Mouse (Mus musculus) 416B (cell line): ENCODE data around the gene Osbpl3.

Source experiments
- DNase-seq: peaks from one replicate; pipeline ENCODE4 v3.0.0; 2011; ENCODE audit warnings: low read depth

Gene Osbpl3

DNA sequence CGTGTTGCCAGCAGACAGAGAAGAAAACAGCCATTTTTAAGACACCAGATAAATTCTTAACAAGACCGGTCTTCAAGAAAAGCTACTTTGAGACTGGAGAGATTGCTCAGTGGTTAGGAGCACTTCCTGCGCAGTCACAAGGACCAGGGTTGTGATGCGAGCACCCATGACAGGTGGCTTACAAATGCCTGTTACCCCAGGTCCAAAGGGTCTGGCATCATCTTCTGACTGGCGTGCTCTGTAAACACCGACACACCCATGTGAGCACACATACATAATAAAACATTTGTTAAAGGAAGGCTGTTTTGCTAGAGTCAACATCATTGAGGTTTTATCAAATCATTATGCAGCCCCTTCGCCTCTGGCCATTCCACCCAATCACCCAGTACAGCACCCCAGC is 176.4 kb downstream of the Osbpl3 start:
- no peak for DNase-seq

DNA sequence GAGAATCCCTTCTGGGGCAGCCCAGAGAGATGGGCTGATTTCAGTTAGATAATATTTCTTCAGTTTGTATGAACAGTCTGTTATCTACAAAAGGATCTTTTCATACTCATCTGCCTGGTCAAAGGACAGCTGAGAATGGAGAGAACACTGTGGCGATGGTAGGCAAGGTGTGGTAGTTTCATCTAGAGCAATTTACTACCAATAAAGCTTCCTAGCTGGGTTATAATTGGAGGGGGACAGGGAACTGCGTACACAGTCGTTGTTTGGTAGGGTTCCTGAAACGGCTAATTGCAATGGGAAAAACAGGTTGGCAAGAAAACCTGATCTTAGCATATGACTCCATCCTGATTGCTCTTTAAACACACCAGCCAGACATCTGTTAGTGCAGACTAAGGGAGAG is 182.1 kb downstream of the Osbpl3 start:
- DNase-seq: no peak

DNA sequence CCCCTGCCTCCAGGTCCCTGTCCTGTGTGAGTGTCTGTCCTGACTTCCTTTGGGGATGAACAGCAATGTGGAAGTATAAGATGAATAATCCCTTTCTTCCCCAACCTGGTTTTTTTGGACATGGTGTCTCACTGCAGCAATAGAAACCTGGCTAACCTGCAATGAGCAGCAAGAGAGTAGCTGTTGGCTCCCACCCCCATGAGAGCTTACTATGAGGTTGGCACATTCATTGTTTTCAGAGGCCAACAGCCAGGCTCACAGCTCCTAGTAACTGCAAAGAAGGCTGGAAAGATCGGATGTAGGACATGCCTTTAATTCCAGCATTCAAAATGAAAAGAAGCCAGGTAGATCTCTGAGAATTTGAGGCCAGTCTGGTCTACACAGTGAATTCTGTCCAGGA is 182.6 kb downstream of the Osbpl3 start:
- no peak for DNase-seq

DNA sequence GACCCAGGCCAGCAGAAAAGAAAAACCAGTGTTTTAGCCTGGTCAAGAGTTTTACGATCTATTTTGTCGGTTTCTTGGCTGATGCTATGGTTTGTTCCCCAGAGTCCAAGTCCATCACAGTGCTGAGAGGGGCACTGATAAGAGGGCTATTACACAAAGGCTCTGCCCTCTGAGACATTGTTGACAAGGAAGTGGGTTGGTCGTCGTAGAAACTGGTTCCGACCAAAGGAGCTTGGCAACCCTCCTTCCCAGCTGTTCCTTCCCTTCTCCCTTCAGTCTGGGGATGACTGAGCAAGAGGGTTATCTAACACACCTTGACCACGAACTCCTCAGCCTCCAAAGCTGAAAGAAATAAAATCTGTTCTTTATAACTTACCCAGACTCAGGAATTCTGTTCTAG is 192.3 kb downstream of the Osbpl3 start, which contains the start of gene Gsdme:
Gsdme (minus strand) TSS at position 193 of the 400 bp plus-strand sequence.
- peak; percentile 50 for DNase-seq

DNA sequence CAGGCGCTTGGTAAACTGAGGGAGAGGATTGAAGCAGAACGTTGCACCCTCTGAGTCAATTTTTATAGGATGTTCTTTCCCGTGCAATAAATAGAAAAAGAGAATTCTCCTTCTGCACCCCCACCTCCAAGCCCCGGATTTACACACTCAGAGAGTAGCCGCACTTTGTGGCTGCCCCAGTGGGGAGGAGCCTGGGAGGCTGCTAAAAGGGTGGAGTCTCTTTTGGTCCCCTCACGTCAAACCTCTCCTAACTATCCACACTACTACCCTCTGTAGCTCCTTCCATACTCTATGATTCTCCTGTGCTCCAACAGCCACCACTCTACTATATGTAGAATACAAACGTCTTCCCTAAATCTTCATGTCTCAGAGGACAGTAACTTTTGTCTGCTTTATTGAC is 193.7 kb downstream of the Osbpl3 start:
- DNase-seq: no peak

DNA sequence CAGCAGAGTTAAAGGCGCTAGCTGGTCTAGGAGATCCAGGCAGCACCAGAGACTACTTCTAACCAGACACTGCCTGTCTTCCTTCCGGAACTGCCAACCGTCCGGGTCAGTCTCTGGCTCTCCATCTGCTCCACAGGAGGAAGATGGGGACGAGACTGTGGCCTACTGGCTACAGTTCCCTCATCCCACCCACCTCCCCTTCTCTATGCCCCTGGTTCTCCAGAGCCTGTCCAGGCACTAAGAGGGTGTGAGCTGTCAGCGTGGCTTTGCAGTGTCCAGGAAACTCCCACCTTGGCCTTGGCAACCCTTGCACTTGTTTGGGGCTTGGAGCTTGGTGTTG is 194.1 kb downstream of the Osbpl3 start:
- DNase-seq: no peak

DNA sequence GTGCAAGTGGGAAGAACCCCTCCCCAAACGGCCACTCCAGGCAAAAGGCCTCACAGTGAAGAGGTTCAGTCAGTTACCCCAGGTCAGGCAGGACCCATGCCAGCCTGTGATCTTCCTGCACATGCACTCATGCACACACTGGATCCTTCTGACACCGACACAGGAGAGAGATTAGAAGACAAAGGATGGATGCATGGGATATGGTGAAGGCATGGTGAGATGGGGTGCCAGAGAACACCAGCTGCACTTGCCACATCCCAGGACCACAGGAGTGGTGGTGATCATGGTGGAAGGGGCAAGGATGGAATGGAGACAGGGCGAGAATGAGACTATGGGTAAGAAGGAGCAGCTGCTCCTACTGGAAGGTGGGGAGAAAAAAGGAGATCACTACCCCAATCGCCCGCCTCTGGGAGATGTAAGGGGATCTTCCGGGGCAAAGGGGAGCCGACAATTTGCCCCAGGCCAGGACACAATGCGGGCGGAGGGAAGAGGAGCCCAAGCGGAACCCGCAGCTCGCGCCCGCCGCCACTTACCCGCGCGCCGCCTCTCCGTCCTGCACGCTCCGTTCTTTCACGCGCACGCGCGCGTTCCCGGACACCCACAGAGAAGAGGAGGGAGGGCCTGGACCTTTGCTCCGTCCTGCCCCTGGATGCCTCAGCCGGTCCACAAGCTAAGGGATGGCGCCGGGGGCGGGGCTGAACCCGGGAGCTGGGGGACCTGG is 194.6 kb downstream of the Osbpl3 start:
- no peak for DNase-seq

DNA sequence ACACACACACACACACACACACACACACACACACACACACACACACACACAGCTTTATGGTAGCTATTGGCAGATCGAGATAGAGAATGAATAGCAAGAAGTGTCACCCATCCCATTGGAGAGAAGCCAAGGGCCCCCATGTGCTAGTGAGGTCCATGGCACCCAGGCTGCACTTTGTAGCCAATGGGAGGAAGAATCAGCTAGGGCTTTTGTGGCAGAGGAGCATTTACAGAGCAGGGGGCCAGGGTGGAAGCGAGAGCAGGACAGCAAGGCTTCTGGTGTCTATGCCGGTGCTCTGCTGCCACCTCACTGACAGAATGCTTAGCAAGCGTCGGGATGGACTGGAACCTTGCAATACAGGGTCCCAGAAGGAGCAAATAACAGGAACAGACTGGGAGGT is 200.6 kb downstream of the Osbpl3 start:
- DNase-seq: no peak

DNA sequence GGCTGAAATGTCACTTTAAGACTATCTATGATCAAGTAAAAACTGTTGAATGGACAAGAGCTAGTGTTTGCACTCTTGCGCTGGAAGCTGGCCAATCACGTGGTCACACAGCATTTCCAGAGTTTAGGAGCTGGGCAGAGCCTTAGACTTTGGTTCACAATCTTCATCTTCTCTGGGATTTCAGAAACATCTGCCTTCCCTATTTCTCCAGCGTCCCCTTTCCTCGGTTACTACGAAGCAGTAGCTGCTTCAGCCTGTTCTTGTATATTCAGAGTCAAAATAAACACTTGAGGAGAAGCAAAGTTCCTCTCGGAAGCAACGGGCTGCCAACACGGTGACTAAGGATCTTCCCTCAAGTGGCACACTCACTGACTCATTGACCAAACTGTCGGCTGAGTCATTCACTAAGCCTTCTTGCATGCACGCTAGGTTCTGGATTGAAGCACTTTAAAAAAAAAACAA is 201.2 kb downstream of the Osbpl3 start:
- peak; percentile 99 for DNase-seq

DNA sequence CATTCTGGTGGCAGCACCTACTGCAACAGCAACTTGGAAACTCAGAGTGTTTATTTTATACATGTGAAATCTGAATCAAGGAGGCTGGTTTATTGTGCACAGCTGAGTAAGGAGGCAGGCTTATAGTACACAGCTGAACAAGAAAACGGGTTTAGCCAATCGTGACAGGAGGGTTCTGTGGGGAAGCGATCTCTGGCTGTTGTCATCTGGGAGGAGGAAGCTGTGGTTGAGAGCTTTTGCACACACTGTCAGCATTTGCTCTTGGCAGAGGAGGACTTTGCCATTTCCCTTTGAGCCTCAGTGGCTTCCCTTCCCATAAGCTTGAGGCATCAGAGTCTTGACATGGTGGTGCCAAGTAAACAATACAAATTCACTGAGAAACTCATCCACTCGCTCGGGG is 203.3 kb downstream of the Osbpl3 start:
- DNase-seq: peak; percentile 90

DNA sequence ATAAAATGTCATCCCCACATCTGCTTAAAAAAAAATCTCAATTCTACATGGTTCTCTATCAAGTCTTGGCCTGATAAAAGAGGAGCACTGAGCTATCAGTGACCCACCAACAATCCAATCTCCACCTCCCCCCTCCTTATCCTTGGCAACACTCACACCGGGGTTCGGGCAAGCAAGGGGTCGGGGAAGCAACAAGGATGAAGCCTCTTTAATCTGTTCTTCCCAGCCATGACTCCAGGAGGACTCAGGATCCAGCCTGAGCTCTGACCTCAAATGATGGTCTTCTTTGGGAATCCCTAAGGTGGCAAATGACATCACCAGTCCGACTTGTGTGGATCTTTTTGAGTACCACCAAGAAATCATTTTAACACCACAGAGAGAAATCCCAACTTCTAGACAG is 208.2 kb downstream of the Osbpl3 start:
- no peak for DNase-seq

DNA sequence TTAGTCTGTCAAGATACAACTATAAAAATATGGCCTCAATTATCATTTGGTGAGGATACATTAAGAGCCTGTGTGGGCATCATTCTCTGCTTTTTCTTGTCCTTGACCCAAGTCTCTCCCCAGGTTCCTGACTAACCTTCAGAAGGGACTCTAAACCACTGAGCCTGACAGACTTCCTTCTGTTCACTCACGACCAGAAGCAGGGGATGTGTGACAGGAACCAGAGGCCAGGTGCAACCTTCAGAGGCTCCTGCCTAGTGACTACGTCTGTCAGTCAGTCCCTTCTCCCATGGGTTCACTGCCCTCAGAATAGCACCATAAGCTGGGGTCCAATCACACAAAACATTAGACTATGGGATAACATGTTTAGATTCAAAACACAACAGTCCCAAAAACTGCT is 208.6 kb downstream of the Osbpl3 start:
- DNase-seq: peak; percentile 63

DNA sequence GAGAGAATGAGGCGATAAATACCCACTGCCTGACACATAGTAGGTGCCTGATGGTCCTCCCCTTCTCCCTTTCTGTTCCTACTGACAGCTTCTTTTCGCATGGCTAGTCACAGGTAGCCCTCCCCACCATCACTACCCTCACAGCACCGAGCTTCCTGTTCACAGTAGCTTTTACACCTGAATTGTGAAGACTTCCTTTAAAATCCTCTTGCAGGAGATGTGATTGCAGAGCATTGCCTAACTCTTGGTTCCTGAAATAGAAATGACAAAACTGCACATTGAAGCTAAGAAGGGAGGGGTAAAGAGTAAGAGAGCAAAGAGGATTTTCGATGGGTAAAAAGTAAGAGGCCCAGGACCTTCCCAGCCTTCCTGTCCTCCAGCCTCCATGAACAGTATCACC is 211.0 kb downstream of the Osbpl3 start:
- peak; percentile 70 for DNase-seq

DNA sequence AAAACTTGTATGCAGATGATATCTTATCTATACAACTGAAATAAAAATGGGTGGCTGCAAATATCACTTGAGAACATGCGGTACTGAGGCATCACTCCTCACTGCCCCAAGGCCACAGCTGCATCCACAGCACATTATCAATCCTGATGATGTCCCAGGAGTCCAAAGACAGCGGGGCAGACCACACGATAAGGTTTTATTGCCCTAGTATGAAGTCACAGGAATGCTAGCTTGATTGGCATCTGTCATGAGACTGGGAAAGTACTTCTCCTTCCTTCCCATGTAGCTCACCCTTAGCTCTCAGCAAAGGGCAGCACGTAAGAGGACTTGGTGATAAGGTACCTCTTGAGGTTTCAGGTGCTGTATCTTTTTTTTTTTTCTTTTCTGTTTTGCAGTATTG is 211.9 kb downstream of the Osbpl3 start:
- no peak for DNase-seq
